Mouse (Mus musculus) liver, adult 2 months (tissue): ENCODE data around the gene Gm44965. TPM values are rescaled to one million over a fixed set of nuclear protein-coding genes. Genes with fewer than 3 reads are reported as not detected.

Source experiments
- DNase-seq: peaks from one replicate; pipeline ENCODE4 v3.0.0-alpha.2; 2011; ENCODE audit warnings: low read depth, low spot score; ENCODE audit errors: extremely low read depth
- H3K27ac ChIP-seq: fragments of 200-500 bp; replicated peaks from 2 replicates; pipeline ENCODE4 v1.5.1; 2012; ENCODE audit warnings: low read depth, mild to moderate bottlenecking, control low read depth, inconsistent platforms, low read length; ENCODE audit not compliant: insufficient read depth
- H3K27me3 ChIP-seq: fragments of 200-500 bp; 2 replicates; pipeline ENCODE4 v1.6.1; 2012; ENCODE audit warnings: mild to moderate bottlenecking, moderate library complexity, low read length, inconsistent platforms; ENCODE audit not compliant: control insufficient read depth, insufficient read depth
- H3K36me3 ChIP-seq: fragments of 200-500 bp; 2 replicates; pipeline ENCODE4 v1.6.1; 2012; ENCODE audit warnings: low read length, inconsistent platforms; ENCODE audit not compliant: control insufficient read depth, insufficient read depth
- H3K4me1 ChIP-seq: fragments of 200-500 bp; 2 replicates; pipeline ENCODE4 v1.6.1; 2011; ENCODE audit warnings: low read length; ENCODE audit not compliant: control insufficient read depth, insufficient read depth
- H3K4me3 ChIP-seq: fragments of 200-500 bp; 2 replicates; pipeline ENCODE4 v1.5.1; 2011; ENCODE audit warnings: low read depth, mild to moderate bottlenecking, control low read depth, low read length, moderate library complexity; ENCODE audit not compliant: insufficient read depth
- H3K79me2 ChIP-seq: fragments of 200-500 bp; 2 replicates; pipeline ENCODE4 v1.6.1; 2012; ENCODE audit warnings: inconsistent platforms, mild to moderate bottlenecking, low read length, moderate library complexity; ENCODE audit not compliant: control insufficient read depth, insufficient read depth
- H3K9ac ChIP-seq: fragments of 200-500 bp; 2 replicates; pipeline ENCODE4 v1.6.1; 2012; ENCODE audit warnings: low read depth, mild to moderate bottlenecking, control low read depth, inconsistent platforms, low read length
- CTCF ChIP-seq: fragments of 200-500 bp; IDR thresholded peaks from 2 replicates; pipeline ENCODE4 v1.5.1; 2011; ENCODE audit warnings: low read depth, low read length, control low read depth
- POLR2A ChIP-seq: fragments of 200-500 bp; IDR thresholded peaks from 2 replicates; pipeline ENCODE4 v1.6.1; 2011; ENCODE audit warnings: low read length, control low read depth; ENCODE audit not compliant: insufficient read depth; ENCODE audit errors: extremely low read depth
- WGBS: fragments of 180-500 bp; shearing (Covaris S2); methylation state at CpG from one replicate; pipeline ENCODE4 v1.1.7; 2018; 5-methylcytosine and 5-hydroxymethylcytosine counted together
- polyA plus RNA-seq: library from polyadenylated mRNA; depleted of rRNA; stranded (reverse); fragments of >200 nt; gene quantifications from 2 replicates; pipeline ENCODE4 v1.2.3, GENCODE M21; 2012
- total RNA-seq: library from RNA; depleted of rRNA; stranded (reverse); fragments of >200 nt; gene quantifications from 2 replicates; pipeline ENCODE4 v1.2.3, GENCODE M21; 2014

Gene Gm44965
- total and polyA plus RNA-seq, 2 experiments = not detected

GRCm38 (mm10) chr6:48589194-48589750, 4.5 kb upstream of the Gm44965 start, which contains the start of gene Gm45021:
TSS of gene Gm45021 (plus strand) at chr6:48589610.
- Histone ChIP-seq H3K36me3 (no peaks in the 10 kb centered on the region), H3K27me3 (no peaks in the 10 kb centered on the region), H3K4me1 (peaks cover 15% of the 10 kb centered on the region), H3K27ac (no peak within 1 kb of the TSS), H3K79me2 (peaks cover 4% of the 10 kb centered on the region; the same call in 1 of the 2 replicates), H3K9ac (no peak within 1 kb of the TSS), H3K4me3 (no peak within 1 kb of the TSS)
- DNase-seq = no peak
- no peak for TF ChIP-seq CTCF
- WGBS = 72% methylated on average over 6 of the region's 6 CpGs

- Histone ChIP-seq H3K4me1 (peaks cover 19% of the 10 kb centered on the region), H3K79me2 (peaks cover 20% of the 10 kb centered on the region), H3K4me3 (no peak overlapping the region), H3K36me3 (peaks cover 4% of the 10 kb centered on the region), H3K9ac (0 out of 2 replicates have a peak overlapping the region, but pooled peaks have one; percentile 25), H3K27me3 (no peaks in the 10 kb centered on the region), H3K27ac (peak overlapping the region; percentile 90)
- 22% methylated on average over 3 of the region's 3 CpGs for WGBS
- DNase-seq = peak; percentile 71
- TF ChIP-seq CTCF (no peak), POLR2A (no peak)
Measured at GRCm38 (mm10) chr6:48591221-48591845, 2.4 kb upstream of the Gm44965 start.

GRCm38 (mm10) chr6:48591871-48592270, 1.9 kb upstream of the Gm44965 start:
- WGBS = 32% methylated on average over 6 of the region's 6 CpGs
- DNase-seq = peak; percentile 93
- peak overlapping the region; percentile 90 for H3K27ac ChIP-seq
- H3K9ac ChIP-seq = peak overlapping the region; percentile 4; the same call in 1 of the 2 replicates
- peaks cover 26% of the 10 kb centered on the region for H3K79me2 ChIP-seq
- peaks cover 9% of the 10 kb centered on the region for H3K36me3 ChIP-seq
- H3K4me1 ChIP-seq = peaks cover 19% of the 10 kb centered on the region
- no peak overlapping the region for H3K4me3 ChIP-seq
- TF ChIP-seq POLR2A (no peak), CTCF (no peak)
- no peaks in the 10 kb centered on the region for H3K27me3 ChIP-seq

- under 1% methylated on average over 39 of the region's 41 CpGs for WGBS
- H3K27ac ChIP-seq = peak overlapping the region; percentile 99
- H3K36me3 ChIP-seq = peaks cover 23% of the 10 kb centered on the region
- H3K4me1 ChIP-seq = peaks cover 34% of the 10 kb centered on the region
- DNase-seq = peak; percentile 95
- H3K27me3 ChIP-seq = no peaks in the 10 kb centered on the region
- peaks cover 36% of the 10 kb centered on the region for H3K79me2 ChIP-seq
- TF ChIP-seq POLR2A (peak; percentile 32; the same call in 1 of the 2 replicates), CTCF (no peak)
- peak overlapping the region; percentile 96 for H3K4me3 ChIP-seq
- H3K9ac ChIP-seq = peak overlapping the region; percentile 99
Measured at GRCm38 (mm10) chr6:48594043-48594738, 450 bp downstream of the Gm44965 start.

GRCm38 (mm10) chr6:48595278-48595677, 1.5 kb downstream of the Gm44965 start:
- 25% methylated on average over 1 of the region's 1 CpGs for WGBS
- no peak for TF ChIP-seq POLR2A
- no peak for TF ChIP-seq CTCF
- H3K9ac ChIP-seq = peak overlapping the region; percentile 99
- H3K4me1 ChIP-seq = peaks cover 44% of the 10 kb centered on the region
- H3K4me3 ChIP-seq = peak overlapping the region; percentile 96
- peaks cover 28% of the 10 kb centered on the region for H3K36me3 ChIP-seq
- H3K79me2 ChIP-seq = peaks cover 36% of the 10 kb centered on the region
- peak overlapping the region; percentile 99 for H3K27ac ChIP-seq
- H3K27me3 ChIP-seq = no peaks in the 10 kb centered on the region
- peak; percentile 68 for DNase-seq
